Mouse (Mus musculus) left cerebral cortex, adult 9 months (tissue): ENCODE measurements around the gene Phpt1.
A peak's percentile ranks its signal among the peaks of the same experiment; 100 is the strongest.
"Not testable (repeated sequence)": the region's sequence is repeated elsewhere in the genome, so short reads cannot be mapped to it uniquely, and the experiment has no call there.

Source experiments
- DNase-seq, 2 experiments: peaks; one replicate each; pipeline ENCODE4 v3.0.0; 2022; ENCODE audit warnings: low spot score in 2 of 2

Gene Phpt1

GRCm38 (mm10) chr2:25560551-25560950 lies 14.5 kb downstream of the Phpt1 start:
- DNase-seq = no peak

GRCm38 (mm10) chr2:25558774-25559173 lies 16.2 kb downstream of the Phpt1 start:
- DNase-seq = no peak

GRCm38 (mm10) chr2:25557964-25558360 lies 17.1 kb downstream of the Phpt1 start:
- DNase-seq = no peak

DNA sequence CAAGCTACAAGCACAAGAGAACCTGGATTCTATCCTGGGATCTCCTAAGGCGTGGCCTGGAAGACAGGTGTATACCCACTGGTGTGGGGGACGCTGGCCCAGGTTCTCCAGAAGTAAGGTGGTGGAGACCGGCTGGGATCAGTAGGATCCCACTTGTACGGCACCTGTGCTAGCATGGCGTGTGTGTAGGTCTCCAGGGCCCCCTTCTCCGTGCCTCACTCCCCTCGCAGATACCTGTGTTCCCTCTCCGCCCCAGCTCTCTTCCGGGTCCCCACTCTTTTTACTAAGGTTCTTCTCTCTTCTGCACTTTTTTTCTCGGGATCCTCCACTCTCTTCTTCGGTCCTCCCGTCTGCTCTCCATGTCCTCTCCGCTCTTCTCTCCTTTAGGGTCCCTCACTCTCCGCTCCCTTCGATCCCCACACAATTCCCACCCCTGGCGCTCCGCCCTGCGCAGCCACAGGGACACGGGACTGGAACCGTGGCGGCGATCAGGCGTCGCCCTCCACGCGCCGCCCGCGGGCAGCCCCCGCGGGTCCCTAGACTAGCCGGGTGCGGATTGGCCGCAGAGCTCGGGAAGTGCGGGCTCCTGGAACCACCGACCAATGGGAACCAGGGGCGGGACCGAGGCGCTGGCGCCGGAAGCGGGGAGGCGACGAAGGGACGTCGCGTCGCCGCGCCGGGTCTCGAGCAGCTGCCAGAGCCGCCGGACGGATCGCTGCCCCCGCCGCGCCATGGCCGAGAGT lies 17.6 kb downstream of the Phpt1 start, which contains the start of gene Edf1:
Gene Edf1 (plus strand): TSS at position 627 of the 743 bp plus-strand sequence.
- peak; percentile 87 to 94 for DNase-seq

DNA sequence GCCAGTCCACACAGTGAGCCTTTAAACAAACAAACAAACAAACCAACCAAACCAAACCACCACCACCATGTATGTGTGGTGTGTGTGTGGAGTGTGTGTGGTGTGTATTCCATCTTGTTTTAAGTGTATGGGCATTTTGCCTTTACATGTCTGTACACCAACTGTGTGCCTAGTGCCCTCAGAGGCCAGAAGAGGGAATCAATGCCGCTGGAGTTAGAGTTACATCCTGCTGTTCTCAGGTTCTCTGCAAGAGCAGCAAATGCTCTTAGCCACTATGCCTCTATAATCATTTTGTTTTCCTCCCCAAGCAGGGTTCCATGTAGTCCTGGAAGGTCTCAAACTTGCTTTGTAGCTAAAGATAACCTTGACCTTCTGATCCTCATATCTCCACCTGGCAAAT lies 18.7 kb downstream of the Phpt1 start:
- no peak for DNase-seq

GRCm38 (mm10) chr2:25555479-25555878 lies 19.5 kb downstream of the Phpt1 start:
- not testable (repeated sequence) for DNase-seq

DNA sequence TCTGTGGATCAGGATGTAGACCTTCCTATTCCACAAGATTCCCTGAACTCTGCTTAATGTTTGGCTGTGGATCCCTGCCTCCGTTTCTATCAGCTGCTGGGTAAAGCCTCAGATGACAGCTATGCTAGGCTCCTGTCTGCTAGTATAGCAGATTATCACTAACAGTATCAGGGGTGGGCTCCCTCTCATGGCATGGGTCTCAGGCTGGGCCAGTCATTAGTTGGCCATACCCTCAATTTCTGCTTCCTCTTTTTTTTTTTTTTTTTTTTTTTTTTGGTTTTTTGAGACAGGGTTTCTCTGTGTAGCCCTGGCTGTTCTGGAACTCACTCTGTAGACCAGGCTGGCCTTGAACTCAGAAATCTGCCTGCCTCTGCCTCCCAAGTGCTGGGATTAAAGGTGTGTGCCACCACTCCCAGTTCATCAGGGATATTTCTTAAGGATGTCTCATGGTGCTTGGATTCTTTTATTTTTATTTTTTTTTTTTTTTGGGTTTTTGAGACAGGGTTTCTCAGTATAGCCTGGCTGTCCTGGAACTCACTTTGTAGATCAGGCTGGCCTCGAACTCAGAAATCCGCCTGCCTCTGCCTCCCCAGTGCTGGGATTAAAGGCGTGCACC lies 21.7 kb downstream of the Phpt1 start:
- not testable (repeated sequence) for DNase-seq

DNA sequence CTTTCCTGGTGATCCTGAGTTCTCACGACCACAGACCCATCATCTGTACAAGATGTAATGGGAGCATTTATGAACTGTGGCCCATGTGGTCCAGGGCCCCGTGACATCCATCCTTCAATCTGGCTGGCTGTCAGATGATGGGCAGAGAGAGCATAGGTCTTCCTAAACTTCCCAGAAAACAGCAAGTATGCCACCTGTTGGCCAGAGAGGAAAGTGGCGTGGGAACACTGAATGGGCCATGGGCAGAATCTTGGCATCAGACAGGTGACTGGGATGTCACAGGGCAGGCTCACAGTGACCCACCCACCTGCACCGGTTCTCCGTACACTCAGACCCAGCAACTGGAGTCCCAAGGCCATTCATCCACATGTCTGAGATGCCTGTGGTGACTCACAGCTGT lies 23.8 kb downstream of the Phpt1 start:
- DNase-seq = peak in 1 of 2 experiments; percentile 51

DNA sequence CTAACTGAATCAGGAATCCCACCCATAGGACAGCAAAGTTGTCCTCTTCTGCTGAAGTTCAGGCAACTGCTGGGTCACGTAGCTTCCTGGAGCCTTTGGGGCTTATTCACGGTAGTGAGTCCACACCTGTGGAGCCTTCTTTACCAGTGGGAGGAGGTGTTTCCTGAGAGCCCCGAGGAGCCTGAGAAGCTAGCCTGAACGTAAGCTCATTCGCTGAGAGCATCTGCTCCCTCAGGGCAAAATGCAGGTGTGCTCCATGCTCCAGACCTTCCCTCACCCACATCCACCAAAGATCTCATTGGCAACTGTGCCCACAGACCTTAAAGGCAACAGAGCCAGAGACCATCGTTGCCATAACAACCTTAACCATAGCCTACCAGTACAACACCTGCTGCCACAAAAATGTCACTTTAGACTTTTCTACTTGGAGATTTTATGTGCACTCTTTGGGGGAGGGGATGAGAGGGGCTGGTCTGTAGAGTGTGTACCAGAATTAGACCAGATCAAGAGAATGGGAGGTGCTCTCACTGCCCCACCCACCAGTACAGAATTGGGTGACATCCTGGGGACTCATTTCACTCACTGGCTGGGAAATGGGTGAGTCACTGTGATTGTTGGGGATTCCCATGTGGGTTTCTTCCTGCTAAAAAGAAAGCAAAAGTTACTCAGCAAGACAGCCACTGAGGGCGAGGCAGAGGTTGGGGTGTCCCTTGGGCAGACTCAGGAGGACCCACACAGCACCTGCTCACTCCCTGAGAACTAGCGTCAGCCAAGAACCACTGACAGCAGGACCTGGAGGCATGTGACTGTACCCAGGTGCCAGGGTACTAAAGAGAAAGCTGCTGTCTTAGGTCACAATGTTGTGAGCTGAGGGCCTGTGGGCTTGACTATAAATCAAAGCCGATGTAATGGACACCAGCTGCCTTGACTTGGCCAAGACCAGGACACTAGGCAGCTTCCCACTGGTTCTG lies 25.7 kb downstream of the Phpt1 start:
- DNase-seq = no peak

- peak; percentile 97 to 99 for DNase-seq
Observed at GRCm38 (mm10) chr2:25546811-25547491, 28.1 kb downstream of the Phpt1 start, which contains the start of gene Traf2. Gene Traf2, minus strand, starts transcription at chr2:25546940.

- DNase-seq = no peak
Observed at GRCm38 (mm10) chr2:25545996-25546810, 28.8 kb downstream of the Phpt1 start.

DNA sequence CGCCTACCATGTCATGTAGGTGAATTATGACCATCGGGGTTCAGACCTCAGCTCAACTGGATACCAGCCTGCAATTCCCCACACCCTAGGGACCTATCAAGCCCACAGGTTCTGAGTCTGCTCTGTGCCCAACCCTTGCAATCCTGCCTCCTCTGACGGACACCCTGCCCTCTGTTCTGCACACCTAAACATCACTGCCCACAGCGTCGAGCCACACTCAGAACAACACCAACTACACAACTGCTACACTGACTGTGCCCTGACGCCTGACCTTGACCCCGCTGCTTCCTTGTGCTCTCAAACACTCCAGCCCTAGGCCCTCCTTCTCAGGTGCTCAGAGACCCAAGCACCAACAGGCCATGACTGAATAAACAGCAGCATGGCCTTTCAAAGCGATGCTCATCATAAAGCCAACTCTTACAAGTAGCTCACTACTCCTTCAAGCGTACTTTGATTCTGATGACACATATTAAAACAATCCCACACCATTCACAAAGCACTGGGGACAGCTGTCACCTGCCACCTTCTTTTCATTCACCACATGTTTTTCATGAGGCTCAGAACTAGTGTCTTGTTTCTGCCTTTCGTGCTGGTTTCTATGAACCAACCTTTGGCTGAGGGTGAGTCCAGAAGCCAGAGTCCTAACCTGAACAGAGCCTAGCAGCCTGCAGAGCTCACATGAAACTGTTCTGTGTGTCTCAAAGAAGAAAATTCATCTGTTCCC lies 33.2 kb downstream of the Phpt1 start:
- DNase-seq = no peak

GRCm38 (mm10) chr2:25540541-25540948 lies 34.5 kb downstream of the Phpt1 start:
- DNase-seq = no peak

- DNase-seq = no peak
Observed at GRCm38 (mm10) chr2:25536531-25536930, 38.5 kb downstream of the Phpt1 start.

- DNase-seq = no peak
Observed at GRCm38 (mm10) chr2:25534866-25535182, 40.2 kb downstream of the Phpt1 start.

GRCm38 (mm10) chr2:25534178-25534865 lies 40.7 kb downstream of the Phpt1 start:
- DNase-seq = peak in 1 of 2 experiments; percentile 50

- DNase-seq = no peak
Observed at GRCm38 (mm10) chr2:25533707-25534106, 41.3 kb downstream of the Phpt1 start.

- no peak for DNase-seq
Observed at GRCm38 (mm10) chr2:25526510-25527302, 48.3 kb downstream of the Phpt1 start.
